Mouse (Mus musculus) layer of hippocampus, adult 11-12 months (tissue): ENCODE results near the gene Gm9.
A peak's percentile ranks its signal among the peaks of the same experiment; 100 is the strongest.
"Not testable (repeated sequence)": the region's sequence is repeated elsewhere in the genome, so short reads cannot be mapped to it uniquely, and the experiment has no call there.

ENCODE experiments used
- DNase-seq: peaks from one replicate; pipeline ENCODE4 v3.0.0; 2022; ENCODE audit warnings: low spot score

Gene Gm9

GRCm38 (mm10) chrX:37210941-37211340, at the start of gene Gm9:
Gene Gm9, minus strand, starts transcription at chrX:37211041.
- DNase-seq = no peak

- not testable (repeated sequence) for DNase-seq
Observed at GRCm38 (mm10) chrX:37249619-37250018, 38.8 kb upstream of the Gm9 start, which contains the start of gene Rhox3a. Gene Rhox3a, plus strand, starts transcription at chrX:37249919.

- DNase-seq = not testable (repeated sequence)
Observed at GRCm38 (mm10) chrX:37244676-37245075, 33.8 kb upstream of the Gm9 start, which contains the start of gene Rhox2a. Gene Rhox2a, plus strand, starts transcription at chrX:37244976.

- DNase-seq = not testable (repeated sequence)
Observed at GRCm38 (mm10) chrX:37222158-37222557, 11.3 kb upstream of the Gm9 start, which contains the start of gene Rhox1. Gene Rhox1, minus strand, starts transcription at chrX:37222258.

- no peak for DNase-seq
Observed at GRCm38 (mm10) chrX:37198676-37199075, 12.2 kb downstream of the Gm9 start.

- DNase-seq = no peak
Observed at GRCm38 (mm10) chrX:37191744-37192379, 19.0 kb downstream of the Gm9 start.

GRCm38 (mm10) chrX:37191105-37191743, 19.6 kb downstream of the Gm9 start, which contains the start of the genes Ndufa1 and Rnf113a1:
Gene Ndufa1, minus strand, starts transcription at chrX:37191163.
Gene Rnf113a1, plus strand, starts transcription at chrX:37191245.
- peak; percentile 73 for DNase-seq

- no peak for DNase-seq
Observed at GRCm38 (mm10) chrX:37190755-37191104, 20.1 kb downstream of the Gm9 start.

- not testable (repeated sequence) for DNase-seq
Observed at GRCm38 (mm10) chrX:37184401-37184800, 26.4 kb downstream of the Gm9 start.

- no peak for DNase-seq
Observed at GRCm38 (mm10) chrX:37168742-37169141, 42.1 kb downstream of the Gm9 start, which contains the start of gene Akap14. Gene Akap14, minus strand, starts transcription at chrX:37168842.

GRCm38 (mm10) chrX:37167085-37167484, 43.8 kb downstream of the Gm9 start:
- peak; percentile 10 for DNase-seq

GRCm38 (mm10) chrX:37163115-37163514, 47.7 kb downstream of the Gm9 start:
- DNase-seq = no peak

GRCm38 (mm10) chrX:37161169-37161568, 49.7 kb downstream of the Gm9 start:
- DNase-seq = no peak
